Mouse (Mus musculus): ENCODE data around the gene Srxn1. TPM values are rescaled to one million over a fixed set of nuclear protein-coding genes. Genes with fewer than 3 reads are reported as not detected.
A peak's percentile ranks its signal among the peaks of the same experiment; 100 is the strongest.

The Srxn1 gene
- total and polyA plus RNA-seq, 2 experiments from 2014 or later, result 24.5 to 24.8 TPM

DNA sequence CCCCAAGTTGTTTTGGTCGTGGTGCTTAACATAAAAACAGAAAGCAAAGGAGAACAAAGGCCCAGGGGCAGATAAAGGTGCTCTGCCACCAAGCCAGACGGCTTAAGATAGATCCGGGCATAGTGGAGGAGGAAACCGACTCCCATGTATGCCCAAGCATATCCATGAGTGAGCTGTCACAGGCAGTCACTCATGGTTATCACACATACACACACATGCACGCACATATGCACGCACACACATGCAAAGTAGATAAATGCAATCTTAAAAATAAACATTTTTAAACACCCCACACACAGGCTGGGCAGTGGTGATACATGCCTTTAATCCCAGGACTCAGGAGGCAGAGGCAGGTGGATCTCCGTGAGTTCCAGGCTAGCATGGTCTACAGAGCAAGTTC is 12.4 kb downstream of the Srxn1 start:
- 84% methylated on average over 7 of the region's 7 CpGs for WGBS
- H3K4me3 ChIP-seq (ENCODE audit: low read depth, low read length), result no peak overlapping the region
- TF ChIP-seq CTCF (IDR thresholded peaks at IDR 0.05), result no peak

DNA sequence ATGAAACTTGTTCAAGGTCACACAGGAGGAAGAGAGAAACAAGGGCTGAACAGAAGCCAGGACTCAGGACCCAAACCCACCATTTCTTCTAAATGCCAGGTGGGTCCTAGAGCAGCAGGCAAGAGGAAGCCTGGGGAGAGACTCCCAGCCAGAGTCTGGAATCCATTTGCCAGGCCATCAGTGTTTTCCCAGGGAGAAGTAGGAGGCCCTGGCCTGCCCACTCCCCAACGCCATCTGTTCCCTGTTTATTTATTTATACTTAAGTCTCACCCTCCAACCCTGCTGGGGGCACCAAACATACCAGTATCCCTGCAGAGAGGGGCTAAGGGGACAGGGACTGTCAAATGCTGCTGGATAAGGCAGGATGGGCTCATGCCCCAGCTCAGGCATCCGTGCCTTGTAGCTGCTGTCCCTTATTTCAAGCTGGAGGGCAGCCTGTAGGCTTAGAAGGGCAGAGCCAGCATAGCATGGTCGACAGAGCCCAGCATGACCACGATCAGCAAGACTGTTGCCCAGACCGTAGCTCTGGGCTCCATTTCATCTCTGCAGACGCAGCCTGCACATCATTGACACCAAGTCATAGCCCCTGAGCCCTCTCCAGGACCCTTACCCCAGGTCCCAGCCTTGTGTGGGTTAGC is 14.0 kb downstream of the Srxn1 start:
- 39% methylated on average over 6 of the region's 6 CpGs for WGBS
- TF ChIP-seq CTCF (IDR thresholded peaks at IDR 0.05), result no peak
- Histone ChIP-seq H3K4me2 (ENCODE audit: low read depth, low read length, poor library complexity, severe bottlenecking) (no peak overlapping the region), H3K4me3 (ENCODE audit: low read depth, low read length) (no peak overlapping the region), H3K27ac (ENCODE audit: low read depth, low read length) (no peak overlapping the region), H3K27me3 (ENCODE audit: insufficient read depth, low read length) (no peaks in the 10 kb centered on the region), H3K36me3 (ENCODE audit: insufficient read depth, low read length) (no peaks in the 10 kb centered on the region), H3K4me1 (ENCODE audit: insufficient read depth, low read length) (peaks cover 5% of the 10 kb centered on the region; the same call in 1 of the 2 replicates), H3K9me3 (ENCODE audit: low read length) (no peaks in the 10 kb centered on the region), H3K9ac (replicated peaks; ENCODE audit: low read length, poor library complexity, severe bottlenecking) (0 out of 2 replicates have a peak overlapping the region, but pooled peaks have one; percentile 24)
- DNase-seq (ENCODE audit: low spot score) (peak; percentile 39), ATAC-seq (ENCODE audit: low FRiP score) (no peak)

More for the DNA sequence above, 12.4 kb downstream of the Srxn1 start:
- ATAC-seq (ENCODE audit: low FRiP score) (no peak), DNase-seq (ENCODE audit: low spot score) (no peak)
- H3K27me3 ChIP-seq (ENCODE audit: insufficient read depth, low read length), result no peaks in the 10 kb centered on the region
- no peak overlapping the region for H3K4me2 ChIP-seq (ENCODE audit: low read depth, low read length, poor library complexity, severe bottlenecking)
- peaks cover 6% of the 10 kb centered on the region; the same call in 1 of the 2 replicates for H3K4me1 ChIP-seq (ENCODE audit: insufficient read depth, low read length)
- H3K36me3 ChIP-seq (ENCODE audit: insufficient read depth, low read length), result no peaks in the 10 kb centered on the region
- H3K9me3 ChIP-seq (ENCODE audit: low read length), result no peaks in the 10 kb centered on the region
- no peak overlapping the region for H3K9ac ChIP-seq (replicated peaks; ENCODE audit: low read length, poor library complexity, severe bottlenecking)
- H3K27ac ChIP-seq (ENCODE audit: low read depth, low read length), result no peak overlapping the region

DNA sequence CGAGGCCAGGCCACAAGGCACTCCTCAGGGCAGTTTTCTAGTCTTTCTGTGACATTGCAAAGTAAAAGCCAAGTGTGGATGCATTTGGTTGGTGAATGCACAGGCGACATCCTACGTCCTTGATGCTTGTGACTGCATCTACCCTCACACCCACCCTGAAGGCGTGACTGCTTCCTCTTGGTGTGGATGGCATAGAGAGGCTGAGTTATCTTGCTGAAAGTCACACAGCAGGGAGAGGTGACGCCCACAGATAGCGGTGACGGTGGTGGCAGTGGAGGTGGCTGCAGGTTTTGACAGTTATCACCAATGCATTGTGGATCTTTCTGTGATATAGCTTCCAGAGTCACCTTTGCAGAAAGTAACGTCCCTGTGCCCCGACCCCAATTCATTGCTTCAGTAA is 17.6 kb downstream of the Srxn1 start:
- Histone ChIP-seq H3K27me3 (ENCODE audit: insufficient read depth, low read length) (no peaks in the 10 kb centered on the region), H3K27ac (ENCODE audit: low read depth, low read length) (no peak overlapping the region), H3K36me3 (ENCODE audit: insufficient read depth, low read length) (no peaks in the 10 kb centered on the region), H3K4me2 (ENCODE audit: low read depth, low read length, poor library complexity, severe bottlenecking) (no peak overlapping the region), H3K9ac (replicated peaks; ENCODE audit: low read length, poor library complexity, severe bottlenecking) (no peak overlapping the region), H3K4me1 (ENCODE audit: insufficient read depth, low read length) (no peaks in the 10 kb centered on the region), H3K4me3 (ENCODE audit: low read depth, low read length) (no peak overlapping the region), H3K9me3 (ENCODE audit: low read length) (no peaks in the 10 kb centered on the region)
- WGBS, result 81% methylated on average over 9 of the region's 9 CpGs
- DNase-seq (ENCODE audit: low spot score) (no peak), ATAC-seq (ENCODE audit: low FRiP score) (no peak)
- no peak for TF ChIP-seq CTCF (IDR thresholded peaks at IDR 0.05)

DNA sequence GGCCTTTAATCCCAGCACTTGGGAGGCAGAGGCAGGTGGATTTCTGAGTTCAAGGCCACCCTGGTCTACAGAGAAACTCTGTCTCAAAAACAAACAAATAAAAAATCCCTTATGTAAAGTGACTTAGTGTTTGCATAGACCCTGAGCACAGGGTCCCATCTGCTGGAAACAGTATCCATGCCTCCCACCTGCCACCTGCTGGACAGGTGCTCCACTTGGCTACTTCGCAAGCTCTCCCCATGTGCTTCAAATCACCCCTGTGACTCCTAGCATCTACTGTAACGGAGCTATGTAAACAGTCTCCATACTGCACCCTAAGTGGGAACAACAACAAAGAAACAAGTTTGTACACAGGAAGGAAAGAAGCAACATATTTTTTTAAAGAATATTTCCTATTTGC is 23.3 kb downstream of the Srxn1 start:
- no peaks in the 10 kb centered on the region for H3K9me3 ChIP-seq (ENCODE audit: low read length)
- H3K4me1 ChIP-seq (ENCODE audit: insufficient read depth, low read length), result no peaks in the 10 kb centered on the region
- no peak for DNase-seq (ENCODE audit: low spot score)
- TF ChIP-seq CTCF (IDR thresholded peaks at IDR 0.05), result 0 out of 2 replicates have a peak, but pooled peaks have one; percentile 7
- H3K27me3 ChIP-seq (ENCODE audit: insufficient read depth, low read length), result no peaks in the 10 kb centered on the region
- no peaks in the 10 kb centered on the region for H3K36me3 ChIP-seq (ENCODE audit: insufficient read depth, low read length)
- H3K27ac ChIP-seq (ENCODE audit: low read depth, low read length), result no peak overlapping the region
- H3K9ac ChIP-seq (replicated peaks; ENCODE audit: low read length, poor library complexity, severe bottlenecking), result no peak overlapping the region
- ATAC-seq (ENCODE audit: low FRiP score), result no peak
- 80% methylated on average over 2 of the region's 2 CpGs for WGBS
- no peak overlapping the region for H3K4me2 ChIP-seq (ENCODE audit: low read depth, low read length, poor library complexity, severe bottlenecking)
- H3K4me3 ChIP-seq (ENCODE audit: low read depth, low read length), result no peak overlapping the region

DNA sequence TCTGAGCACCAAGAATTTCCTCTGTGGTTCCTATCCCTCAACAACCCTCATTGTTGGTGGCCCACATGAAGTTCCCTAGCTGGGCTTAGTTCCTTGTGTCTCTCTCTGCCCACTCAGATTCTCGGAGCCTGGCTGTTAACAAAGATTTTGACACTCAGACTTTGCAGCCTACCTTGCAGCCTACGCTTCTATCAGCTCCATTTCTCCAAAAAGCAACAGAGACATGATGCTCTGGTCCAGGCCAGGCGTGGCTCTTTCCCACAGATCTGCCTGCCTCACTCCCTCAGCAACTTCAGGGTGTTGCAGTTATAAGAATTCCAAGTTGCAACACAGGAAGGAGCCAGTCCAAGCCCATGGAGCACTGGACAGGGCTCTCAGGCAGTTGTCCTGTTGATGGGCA is 24.5 kb downstream of the Srxn1 start:
- Histone ChIP-seq H3K27me3 (ENCODE audit: insufficient read depth, low read length) (no peaks in the 10 kb centered on the region), H3K36me3 (ENCODE audit: insufficient read depth, low read length) (no peaks in the 10 kb centered on the region), H3K9me3 (ENCODE audit: low read length) (no peaks in the 10 kb centered on the region), H3K4me1 (ENCODE audit: insufficient read depth, low read length) (no peaks in the 10 kb centered on the region), H3K27ac (ENCODE audit: low read depth, low read length) (no peak overlapping the region), H3K9ac (replicated peaks; ENCODE audit: low read length, poor library complexity, severe bottlenecking) (no peak overlapping the region), H3K4me3 (ENCODE audit: low read depth, low read length) (no peak overlapping the region), H3K4me2 (ENCODE audit: low read depth, low read length, poor library complexity, severe bottlenecking) (no peak overlapping the region)
- TF ChIP-seq CTCF (IDR thresholded peaks at IDR 0.05), result no peak
- ATAC-seq (ENCODE audit: low FRiP score), result no peak
- DNase-seq (ENCODE audit: low spot score), result no peak
- 72% methylated on average over 3 of the region's 3 CpGs for WGBS

DNA sequence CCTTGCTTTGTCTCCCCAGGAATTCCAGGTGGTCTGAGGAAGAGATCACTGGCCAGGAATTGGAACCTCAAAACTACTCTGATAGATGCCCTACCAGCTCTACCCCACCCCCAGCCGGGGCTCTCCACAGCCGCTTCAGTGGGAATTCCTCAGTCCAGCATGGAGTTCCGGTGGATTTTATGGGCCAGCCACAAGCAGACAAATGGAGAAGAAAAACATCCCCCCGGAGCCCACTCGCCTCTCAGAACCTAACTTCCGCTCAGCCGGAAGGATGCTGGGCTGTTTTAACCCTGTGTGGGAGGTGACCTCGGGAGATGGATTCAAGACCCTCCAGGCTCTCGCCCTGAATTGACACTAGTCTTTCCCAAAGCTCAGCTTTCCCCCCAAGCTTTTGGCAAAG is 26.7 kb downstream of the Srxn1 start:
- Histone ChIP-seq H3K9ac (replicated peaks; ENCODE audit: low read length, poor library complexity, severe bottlenecking) (no peak overlapping the region), H3K4me1 (ENCODE audit: insufficient read depth, low read length) (no peaks in the 10 kb centered on the region), H3K36me3 (ENCODE audit: insufficient read depth, low read length) (no peaks in the 10 kb centered on the region), H3K4me3 (ENCODE audit: low read depth, low read length) (no peak overlapping the region), H3K4me2 (ENCODE audit: low read depth, low read length, poor library complexity, severe bottlenecking) (no peak overlapping the region), H3K27ac (ENCODE audit: low read depth, low read length) (no peak overlapping the region), H3K27me3 (ENCODE audit: insufficient read depth, low read length) (no peaks in the 10 kb centered on the region), H3K9me3 (ENCODE audit: low read length) (no peaks in the 10 kb centered on the region)
- DNase-seq (ENCODE audit: low spot score) (no peak), ATAC-seq (ENCODE audit: low FRiP score) (no peak)
- WGBS, result 66% methylated on average over 9 of the region's 9 CpGs
- no peak for TF ChIP-seq CTCF (IDR thresholded peaks at IDR 0.05)

All from midbrain, postnatal 0 days (tissue).